Mouse (Mus musculus) hindbrain, postnatal 0 days (tissue): ENCODE data around the gene Plekhh3. TPM values are rescaled to one million over a fixed set of nuclear protein-coding genes. Genes with fewer than 3 reads are reported as not detected.
A peak's percentile ranks its signal among the peaks of the same experiment; 100 is the strongest.
"Not testable (repeated sequence)": the region's sequence is repeated elsewhere in the genome, so short reads cannot be mapped to it uniquely, and the experiment has no call there.

Source experiments
- ATAC-seq: fragments of 200-750 bp; cut with Nextera tagmentation; 2 replicates; pipeline ENCODE4 v1.8.0; 2017; ENCODE audit warnings: mild to moderate bottlenecking, moderate TSS enrichment, moderate library complexity
- DNase-seq: peaks from one replicate; pipeline ENCODE4 v3.0.0-alpha.2; 2015; ENCODE audit warnings: low spot score
- H3K27ac ChIP-seq: fragments of 300-500 bp; sonication (generic); 2 replicates; pipeline ENCODE4 v1.5.1; 2014; ENCODE audit warnings: mild to moderate bottlenecking
- H3K27me3 ChIP-seq: fragments of 300-500 bp; sonication (generic); 2 replicates; pipeline ENCODE4 v1.6.1; 2014; ENCODE audit warnings: low read length, mixed read lengths; ENCODE audit not compliant: insufficient read depth
- H3K36me3 ChIP-seq: fragments of 300-500 bp; sonication (generic); 2 replicates; pipeline ENCODE4 v1.6.1; 2014; ENCODE audit warnings: low read length, mixed read lengths; ENCODE audit not compliant: insufficient read depth
- H3K4me1 ChIP-seq: fragments of 300-500 bp; sonication (generic); 2 replicates; pipeline ENCODE4 v1.6.1; 2014; ENCODE audit warnings: antibody characterized with exemption, low read length, mixed read lengths; ENCODE audit not compliant: insufficient read depth
- H3K4me2 ChIP-seq: fragments of 300-500 bp; sonication (generic); 2 replicates; pipeline ENCODE4 v1.6.1; 2014; ENCODE audit warnings: low read depth, mild to moderate bottlenecking, low read length, moderate library complexity, mixed read lengths
- H3K4me3 ChIP-seq: fragments of 300-500 bp; sonication (generic); 2 replicates; pipeline ENCODE4 v1.5.1; 2014; ENCODE audit warnings: low read length
- H3K9ac ChIP-seq: fragments of 300-500 bp; sonication (generic); replicated peaks from 2 replicates; pipeline ENCODE4 v1.6.1; 2014; ENCODE audit warnings: mild to moderate bottlenecking, low read length, moderate library complexity, mixed read lengths
- H3K9me3 ChIP-seq: fragments of 300-500 bp; sonication (generic); 2 replicates; pipeline ENCODE4 v1.6.1; 2016; ENCODE audit warnings: low read length, mixed read lengths
- CTCF ChIP-seq: IDR thresholded peaks from 2 replicates; pipeline ENCODE4 v1.5.1; 2016; ENCODE audit warnings: antibody characterized with exemption, control low read depth, low read depth
- WGBS: fragments of 180-500 bp; shearing (Covaris S2); extraction: QIAGEN DNeasy Blood & Tissue Kit; methylation state at CpG from one replicate; pipeline ENCODE4 v1.1.7; 2014; 5-methylcytosine and 5-hydroxymethylcytosine counted together
- polyA plus RNA-seq: library from polyadenylated mRNA; unstranded; fragments of >200 nt; fragmentation: Nextera tagmentation; extraction: Ambion mirVana; gene quantifications from 2 replicates; pipeline ENCODE4 v1.2.1, GENCODE M21; 2015
- total RNA-seq: library from RNA; depleted of rRNA; stranded (reverse); fragments of >200 nt; gene quantifications from 2 replicates; pipeline ENCODE4 v1.2.3, GENCODE M21; 2014

The Plekhh3 gene
- total and polyA plus RNA-seq, 2 experiments from 2014 or later, result 8.8 to 32.3 TPM

DNA sequence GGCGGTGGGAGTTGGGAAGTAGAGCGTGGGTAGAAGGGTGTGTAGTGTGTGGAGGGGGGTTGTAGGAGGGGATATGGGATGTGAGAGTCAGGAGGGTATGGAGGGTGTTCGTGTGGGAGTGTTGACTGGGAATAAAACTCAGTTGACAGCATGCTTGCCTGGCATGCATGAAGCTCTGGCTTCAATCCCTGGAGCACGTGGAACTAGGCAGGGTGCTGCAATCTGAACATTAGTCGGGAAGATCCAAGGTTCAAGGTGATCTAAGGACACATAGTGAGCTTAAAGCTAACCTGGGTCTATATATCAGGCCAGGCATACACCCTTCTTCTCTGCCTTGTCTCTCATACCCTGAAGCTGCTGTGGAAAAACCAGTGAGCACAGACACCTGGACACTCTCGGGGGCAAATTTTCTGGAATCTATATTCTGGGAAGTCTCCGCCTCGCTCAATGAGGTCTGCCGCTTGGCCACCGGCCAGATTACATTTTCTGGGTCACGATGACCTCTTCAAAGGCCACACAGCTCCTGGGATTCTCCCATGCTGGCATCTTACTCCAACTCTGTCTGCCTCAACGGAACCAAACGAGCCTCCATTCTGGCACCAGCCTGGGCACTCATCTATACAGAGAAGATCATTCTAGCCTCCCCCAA is 36.8 kb downstream of the Plekhh3 start:
- TF ChIP-seq CTCF, result no peak
- ATAC-seq, result no peak
- no peaks in the 10 kb centered on the region for H3K27me3 ChIP-seq
- WGBS, result 64% methylated on average over 13 of the region's 13 CpGs
- no peak overlapping the region for H3K27ac ChIP-seq
- H3K36me3 ChIP-seq, result no peaks in the 10 kb centered on the region
- H3K9me3 ChIP-seq, result no peaks in the 10 kb centered on the region
- H3K9ac ChIP-seq, result no peak overlapping the region
- no peak overlapping the region for H3K4me2 ChIP-seq
- no peak overlapping the region for H3K4me3 ChIP-seq
- DNase-seq, result no peak
- no peaks in the 10 kb centered on the region for H3K4me1 ChIP-seq

DNA sequence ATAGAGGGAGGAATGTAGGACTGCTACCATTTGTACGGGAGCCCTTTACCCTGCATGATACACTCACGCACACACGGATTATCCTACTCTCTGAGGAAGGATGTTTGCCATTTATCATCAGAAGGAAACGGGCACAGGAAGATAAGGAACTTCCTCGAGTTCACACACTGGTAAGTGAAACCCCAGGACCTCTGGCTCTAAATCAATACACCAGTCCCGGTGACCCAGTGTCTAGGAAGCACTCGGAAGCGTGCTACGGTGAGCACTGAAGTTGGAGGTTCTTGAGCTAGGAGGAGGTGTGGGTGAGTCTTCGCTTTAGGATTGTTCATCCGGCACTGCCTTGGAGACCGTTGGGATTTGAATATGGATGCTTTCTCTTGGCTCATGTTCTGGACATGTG is 38.1 kb downstream of the Plekhh3 start:
- WGBS, result 73% methylated on average over 12 of the region's 12 CpGs
- no peak overlapping the region for H3K4me2 ChIP-seq
- no peaks in the 10 kb centered on the region for H3K27me3 ChIP-seq

DNA sequence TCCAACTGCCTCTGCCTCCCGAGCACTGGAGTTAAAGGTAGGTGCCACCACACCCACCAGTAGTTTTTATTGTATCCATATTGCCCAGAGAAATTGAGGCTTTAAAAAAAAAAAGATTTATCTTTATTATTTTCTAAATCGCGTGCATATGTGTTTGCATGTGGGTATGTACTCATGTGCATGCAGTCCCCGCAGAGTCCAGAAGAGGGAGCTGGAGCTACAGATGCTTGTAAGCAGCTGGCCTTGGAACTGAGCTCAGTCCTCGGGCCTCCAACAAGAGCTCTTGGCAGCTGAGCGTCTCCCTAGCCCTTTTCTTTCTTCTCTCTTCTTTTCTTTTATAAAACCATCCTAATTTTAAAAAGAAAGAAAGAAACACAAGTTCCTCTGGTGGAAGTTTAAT is 39.5 kb downstream of the Plekhh3 start:
- Histone ChIP-seq H3K9me3 (no peaks in the 10 kb centered on the region), H3K4me3 (no peak overlapping the region), H3K27me3 (no peaks in the 10 kb centered on the region), H3K9ac (no peak overlapping the region), H3K4me2 (no peak overlapping the region), H3K27ac (no peak overlapping the region), H3K4me1 (no peaks in the 10 kb centered on the region), H3K36me3 (peaks cover 2% of the 10 kb centered on the region; the same call in 1 of the 2 replicates)
- peak; percentile 64 for TF ChIP-seq CTCF
- DNase-seq (peak; percentile 79), ATAC-seq (no peak)
- WGBS, result 90% methylated on average over 6 of the region's 6 CpGs

More for the DNA sequence above, 38.1 kb downstream of the Plekhh3 start:
- no peak overlapping the region for H3K27ac ChIP-seq
- ATAC-seq (no peak), DNase-seq (no peak)
- H3K4me1 ChIP-seq, result no peaks in the 10 kb centered on the region
- no peak overlapping the region for H3K4me3 ChIP-seq
- no peak for TF ChIP-seq CTCF
- no peaks in the 10 kb centered on the region for H3K9me3 ChIP-seq
- no peaks in the 10 kb centered on the region for H3K36me3 ChIP-seq
- H3K9ac ChIP-seq, result no peak overlapping the region

DNA sequence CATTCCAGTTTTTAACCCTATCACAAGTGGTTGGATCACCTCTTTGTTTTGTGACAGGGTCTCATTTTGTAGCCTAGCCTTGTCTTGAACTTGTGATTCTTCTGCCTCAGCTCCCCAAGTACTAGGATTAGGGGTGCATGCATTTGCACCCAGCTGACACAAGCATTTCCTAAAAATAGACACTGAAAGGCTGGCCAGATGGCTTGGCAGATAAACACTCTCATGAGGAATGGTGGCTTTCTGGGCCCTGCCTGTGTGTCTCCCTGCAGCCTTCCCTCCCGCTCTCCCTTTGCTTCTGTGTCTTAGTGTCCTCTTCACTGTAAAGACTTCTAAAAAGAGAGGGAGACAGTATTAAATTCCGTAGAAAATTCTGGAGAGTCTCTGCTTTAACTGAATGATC is 40.0 kb downstream of the Plekhh3 start:
- Histone ChIP-seq H3K27ac (no peak overlapping the region), H3K4me1 (no peaks in the 10 kb centered on the region), H3K9me3 (no peaks in the 10 kb centered on the region), H3K27me3 (no peaks in the 10 kb centered on the region), H3K4me3 (no peak overlapping the region), H3K4me2 (no peak overlapping the region), H3K9ac (no peak overlapping the region), H3K36me3 (peaks cover 7% of the 10 kb centered on the region)
- ATAC-seq (no peak), DNase-seq (no peak)
- TF ChIP-seq CTCF, result no peak
- WGBS, result 83% methylated on average over 2 of the region's 2 CpGs

DNA sequence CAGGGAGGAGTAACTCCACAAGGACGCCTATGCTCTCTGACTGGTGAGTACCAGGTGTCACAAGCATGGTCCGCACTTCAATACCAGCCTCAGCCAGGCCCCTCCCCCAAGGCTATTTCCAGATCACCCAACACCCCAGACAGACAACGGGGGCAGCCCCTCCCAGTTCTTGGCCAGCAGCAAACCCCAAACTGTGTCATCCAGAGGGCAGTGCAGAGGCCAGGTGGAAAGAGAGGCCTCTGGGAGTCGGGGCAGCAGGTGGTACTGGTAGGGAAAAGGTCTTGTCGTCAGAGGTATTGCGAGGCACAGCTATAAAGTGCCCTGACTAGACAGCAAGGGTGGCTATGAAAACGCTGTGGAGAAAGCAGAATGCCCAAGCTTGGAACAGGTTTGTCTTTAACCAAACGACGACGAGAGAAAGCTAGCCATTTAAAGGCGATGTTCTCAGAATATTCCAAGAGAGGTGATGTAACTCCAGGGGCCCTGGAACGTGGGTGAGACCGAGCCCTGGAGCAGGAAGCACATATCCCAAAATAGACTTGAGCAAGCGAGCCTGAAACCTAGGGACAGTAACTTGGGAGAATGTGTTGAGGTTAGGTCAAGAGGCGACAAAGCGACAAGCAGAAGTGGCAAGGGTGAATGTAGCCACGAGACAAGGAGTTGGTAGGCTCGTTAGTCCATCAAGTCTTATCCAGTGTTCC is 40.9 kb downstream of the Plekhh3 start:
- ATAC-seq, result no peak
- Histone ChIP-seq H3K4me2 (no peak overlapping the region), H3K4me1 (no peaks in the 10 kb centered on the region), H3K27me3 (no peaks in the 10 kb centered on the region), H3K9ac (no peak overlapping the region), H3K4me3 (no peak overlapping the region), H3K36me3 (peaks cover 11% of the 10 kb centered on the region), H3K9me3 (no peaks in the 10 kb centered on the region), H3K27ac (no peak overlapping the region)
- DNase-seq, result no peak
- TF ChIP-seq CTCF, result no peak
- WGBS, result 55% methylated on average over 18 of the region's 18 CpGs

DNA sequence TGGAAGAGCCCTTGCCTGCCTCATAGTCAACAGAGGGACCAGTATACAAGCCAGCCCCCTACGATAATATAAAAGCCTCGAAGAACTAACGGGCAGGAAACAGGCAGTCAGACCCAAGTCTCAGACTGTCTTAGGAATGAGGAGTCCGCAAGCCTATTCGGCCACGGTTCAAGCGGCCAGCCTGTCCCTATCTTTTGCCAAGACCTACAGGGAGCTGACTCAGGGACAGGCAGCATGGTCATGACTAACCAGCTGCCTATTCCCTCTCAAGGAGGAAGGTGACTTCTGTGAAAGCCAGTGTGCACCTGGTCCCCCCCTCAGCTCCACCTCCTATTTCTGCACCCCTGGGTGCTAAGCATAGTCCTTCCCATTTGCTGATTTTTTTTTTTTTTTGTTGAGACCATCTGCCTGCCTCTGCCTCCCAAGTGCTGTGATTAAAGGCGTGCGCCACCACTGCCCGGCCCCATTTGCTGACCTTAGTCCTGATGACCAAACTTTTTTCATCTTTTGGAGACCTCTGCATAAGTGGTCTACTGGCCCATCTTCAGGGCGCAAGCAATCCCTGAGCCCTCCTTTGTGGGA is 42.1 kb downstream of the Plekhh3 start:
- no peak for TF ChIP-seq CTCF
- H3K27me3 ChIP-seq, result no peaks in the 10 kb centered on the region
- H3K36me3 ChIP-seq, result peaks cover 11% of the 10 kb centered on the region
- H3K4me2 ChIP-seq, result no peak overlapping the region
- no peak overlapping the region for H3K27ac ChIP-seq
- DNase-seq (no peak), ATAC-seq (no peak)
- no peak overlapping the region for H3K4me3 ChIP-seq
- 81% methylated on average over 11 of the region's 11 CpGs for WGBS
- H3K4me1 ChIP-seq, result no peaks in the 10 kb centered on the region
- no peaks in the 10 kb centered on the region for H3K9me3 ChIP-seq
- no peak overlapping the region for H3K9ac ChIP-seq

DNA sequence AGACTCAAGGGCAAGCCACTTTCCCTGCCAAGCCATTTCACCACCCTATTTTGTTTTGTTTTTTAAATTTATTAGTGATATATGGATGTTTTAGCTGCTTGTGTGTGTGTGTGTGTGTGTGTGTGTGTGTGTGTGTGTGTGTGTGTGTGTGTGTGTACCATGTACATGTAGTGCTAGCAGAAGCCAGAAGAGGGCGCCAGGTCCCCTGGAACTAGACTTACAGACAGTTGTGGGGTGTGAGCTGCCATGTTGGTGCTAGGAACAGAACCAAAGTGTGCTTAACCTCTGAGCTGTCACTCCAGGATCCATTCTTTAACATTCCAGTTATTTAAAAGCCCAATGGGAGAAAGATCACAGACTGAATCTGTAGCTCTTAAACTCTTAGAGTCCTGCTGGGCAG is 44.1 kb downstream of the Plekhh3 start:
- H3K27me3 ChIP-seq, result no peaks in the 10 kb centered on the region
- H3K4me3 ChIP-seq, result no peak overlapping the region
- no peak overlapping the region for H3K9ac ChIP-seq
- H3K36me3 ChIP-seq, result peaks cover 16% of the 10 kb centered on the region
- DNase-seq, result no peak
- H3K27ac ChIP-seq, result no peak overlapping the region
- no peaks in the 10 kb centered on the region for H3K9me3 ChIP-seq
- 68% methylated on average over 1 of the region's 1 CpGs for WGBS
- no peaks in the 10 kb centered on the region for H3K4me1 ChIP-seq
- TF ChIP-seq CTCF, result peak; percentile 38
- ATAC-seq, result no peak
- no peak overlapping the region for H3K4me2 ChIP-seq

DNA sequence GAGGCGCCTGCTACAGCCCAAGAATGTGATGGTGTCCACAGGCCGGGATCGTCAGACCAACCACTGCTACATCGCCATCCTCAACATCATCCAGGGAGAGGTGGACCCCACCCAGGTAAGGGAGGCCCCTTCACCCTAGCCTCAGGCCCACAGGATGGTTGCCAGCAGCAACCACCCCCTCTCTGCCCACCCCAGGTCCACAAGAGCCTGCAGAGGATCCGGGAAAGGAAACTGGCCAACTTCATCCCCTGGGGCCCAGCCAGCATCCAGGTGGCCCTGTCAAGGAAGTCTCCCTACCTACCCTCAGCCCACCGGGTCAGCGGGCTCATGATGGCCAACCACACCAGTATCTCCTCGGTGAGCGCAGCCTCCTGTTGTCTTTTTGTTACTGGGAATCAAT is 46.1 kb downstream of the Plekhh3 start:
- H3K4me3 ChIP-seq, H3K4me1 ChIP-seq: not testable (repeated sequence)
- WGBS, result 92% methylated on average over 5 of the region's 9 CpGs

DNA sequence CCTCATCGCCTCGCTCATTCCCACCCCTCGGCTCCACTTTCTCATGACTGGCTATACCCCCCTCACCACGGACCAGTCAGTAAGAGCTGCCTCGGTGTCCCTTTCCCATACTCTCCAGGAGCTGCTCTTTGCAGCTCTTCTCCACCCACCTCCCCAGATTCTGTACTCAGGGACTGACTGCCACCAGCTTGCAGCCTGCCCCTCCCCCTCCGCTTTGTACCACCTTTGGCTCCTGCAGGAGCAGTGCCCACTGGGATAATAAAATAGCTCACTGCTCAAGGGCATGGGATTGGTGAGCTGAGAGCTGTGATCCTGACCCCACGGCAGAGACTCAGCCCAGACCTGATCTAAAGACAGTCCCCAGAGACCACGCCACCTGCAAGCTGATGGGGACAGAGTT is 46.7 kb downstream of the Plekhh3 start:
- not testable (repeated sequence) for H3K4me3 ChIP-seq, ATAC-seq, H3K27ac ChIP-seq, DNase-seq, H3K27me3 ChIP-seq, H3K4me1 ChIP-seq, H3K9me3 ChIP-seq, H3K4me2 ChIP-seq, H3K9ac ChIP-seq
- peaks cover 16% of the 10 kb centered on the region for H3K36me3 ChIP-seq
- WGBS, result 96% methylated on average over 8 of the region's 8 CpGs

More for the DNA sequence above, 46.1 kb downstream of the Plekhh3 start:
- ATAC-seq, H3K9me3 ChIP-seq, H3K9ac ChIP-seq, DNase-seq, H3K27me3 ChIP-seq, H3K4me2 ChIP-seq, H3K27ac ChIP-seq: not testable (repeated sequence)
- H3K36me3 ChIP-seq, result peaks cover 16% of the 10 kb centered on the region
